Mouse (Mus musculus): ENCODE results near the gene Cap1. TPM values are rescaled to one million over a fixed set of nuclear protein-coding genes. Genes with fewer than 3 reads are reported as not detected.
A peak's percentile ranks its signal among the peaks of the same experiment; 100 is the strongest.

The Cap1 gene
- polyA plus RNA-seq, 1 experiment from 2014 or later, result 61.7 TPM

DNA sequence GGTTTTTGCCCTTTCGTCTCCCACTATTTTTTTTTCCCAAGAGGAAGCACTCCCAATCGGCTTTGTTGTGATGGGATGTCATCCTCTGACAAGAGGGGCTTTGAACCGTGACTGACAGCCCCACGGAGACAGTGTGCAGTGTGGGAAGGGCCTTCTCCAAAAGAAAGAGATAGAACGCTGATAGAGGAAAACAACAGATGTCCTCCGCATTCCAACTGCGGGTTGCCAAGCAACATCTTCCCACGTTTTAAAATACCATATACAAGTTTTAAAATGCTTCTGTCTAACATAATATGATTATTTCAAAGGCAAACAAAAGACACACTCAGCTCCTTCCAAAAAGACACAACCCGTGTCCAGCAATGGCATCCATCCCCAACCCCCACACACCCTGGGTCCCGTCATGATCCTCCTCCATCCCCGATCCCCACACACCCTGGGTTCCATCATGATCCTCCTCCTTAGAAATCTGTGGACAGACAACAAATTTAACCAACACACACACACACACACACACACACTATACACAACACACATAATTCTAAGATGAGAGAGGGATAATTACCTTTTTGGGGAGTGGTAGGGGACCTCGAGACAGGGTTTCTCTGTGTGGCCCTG is 23.8 kb upstream of the Cap1 start:
- Histone ChIP-seq H3K4me3 (no peak overlapping the region), H3K4me2 (no peak overlapping the region), H3K27ac (no peak overlapping the region), H3K36me3 (no peaks in the 10 kb centered on the region), H3K27me3 (no peaks in the 10 kb centered on the region), H3K9ac (no peak overlapping the region), H3K9me3 (0 out of 2 replicates have a peak, but pooled peaks cover 6% of the 10 kb centered on the region), H3K4me1 (no peaks in the 10 kb centered on the region)
- 50% methylated on average over 12 of the region's 12 CpGs for WGBS
- no peak for ATAC-seq (ENCODE audit: borderline replicate concordance, extremely low read depth, low FRiP score, low TSS enrichment)

DNA sequence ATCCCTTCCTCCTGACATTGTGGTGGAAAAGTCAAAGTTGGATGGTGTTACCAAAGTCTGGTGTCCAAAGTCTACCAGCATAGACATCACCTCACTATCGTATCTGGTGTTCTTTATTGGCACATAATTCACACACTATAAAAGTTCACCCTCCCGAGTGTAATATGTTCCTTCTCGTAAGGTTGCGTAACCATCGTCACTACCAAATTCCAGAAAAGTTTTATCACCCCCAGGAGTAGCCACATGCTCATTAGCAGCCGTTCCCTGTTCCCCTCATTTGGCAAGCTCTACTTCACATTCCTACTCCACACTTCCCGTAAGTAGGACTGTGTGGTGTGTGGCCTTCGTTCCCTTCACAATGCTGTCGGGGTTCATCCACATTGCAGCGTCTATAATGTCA is 19.5 kb upstream of the Cap1 start:
- H3K4me1 ChIP-seq, result no peaks in the 10 kb centered on the region
- H3K36me3 ChIP-seq, result no peaks in the 10 kb centered on the region
- no peaks in the 10 kb centered on the region for H3K27me3 ChIP-seq
- no peak for ATAC-seq (ENCODE audit: borderline replicate concordance, extremely low read depth, low FRiP score, low TSS enrichment)
- H3K9me3 ChIP-seq, result no peaks in the 10 kb centered on the region
- no peak overlapping the region for H3K27ac ChIP-seq
- no peak overlapping the region for H3K4me3 ChIP-seq
- no peak overlapping the region for H3K9ac ChIP-seq
- no peak overlapping the region for H3K4me2 ChIP-seq
- 68% methylated on average over 10 of the region's 10 CpGs for WGBS

DNA sequence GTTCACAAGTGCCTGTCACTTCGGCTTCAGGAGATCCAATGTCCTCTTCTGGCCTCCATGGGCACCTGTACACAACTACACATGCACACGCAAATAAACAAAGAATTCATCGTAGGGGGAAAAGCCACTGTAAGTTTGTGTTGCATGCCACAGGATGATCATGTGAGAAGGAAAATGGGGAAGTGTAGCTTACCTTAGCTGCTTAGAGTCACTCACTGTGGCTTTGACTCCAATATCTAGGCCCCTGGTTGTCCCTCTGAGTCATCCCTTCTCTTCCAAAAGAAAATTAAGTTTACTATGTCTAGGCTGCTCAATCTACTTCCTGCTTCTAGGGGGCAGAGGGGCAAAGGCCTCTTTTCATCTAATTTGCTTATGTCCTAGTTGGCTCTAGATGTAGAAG is 17.9 kb upstream of the Cap1 start:
- Histone ChIP-seq H3K27me3 (no peaks in the 10 kb centered on the region), H3K4me1 (no peaks in the 10 kb centered on the region), H3K4me2 (no peak overlapping the region), H3K36me3 (no peaks in the 10 kb centered on the region), H3K4me3 (no peak overlapping the region), H3K27ac (no peak overlapping the region), H3K9me3 (no peaks in the 10 kb centered on the region), H3K9ac (no peak overlapping the region)
- WGBS, result 92% methylated on average over 3 of the region's 3 CpGs
- no peak for ATAC-seq (ENCODE audit: borderline replicate concordance, extremely low read depth, low FRiP score, low TSS enrichment)

DNA sequence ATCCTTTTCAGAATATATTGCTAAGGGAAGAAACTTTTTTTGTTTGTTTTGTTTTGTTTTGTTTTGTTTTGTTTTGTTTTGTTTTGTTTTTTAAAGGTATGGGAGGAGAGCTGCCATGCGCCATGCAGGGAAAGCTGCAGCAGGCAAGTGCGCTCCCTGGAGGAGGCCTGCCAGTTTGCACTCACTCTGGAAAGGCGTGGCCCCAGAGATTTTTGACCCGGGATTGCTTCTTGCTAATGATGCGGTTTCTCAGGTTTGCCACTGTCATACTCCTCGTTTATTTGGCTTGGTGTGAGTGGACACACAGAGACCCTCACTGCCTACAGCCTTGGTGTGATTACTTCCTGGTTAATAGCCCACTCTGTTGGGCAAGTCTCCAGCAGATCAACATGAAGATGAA is 16.3 kb upstream of the Cap1 start:
- no peaks in the 10 kb centered on the region for H3K4me1 ChIP-seq
- no peak overlapping the region for H3K4me3 ChIP-seq
- no peak overlapping the region for H3K27ac ChIP-seq
- 0 out of 2 replicates have a peak, but pooled peaks cover 5% of the 10 kb centered on the region for H3K27me3 ChIP-seq
- no peaks in the 10 kb centered on the region for H3K36me3 ChIP-seq
- H3K9ac ChIP-seq, result no peak overlapping the region
- no peaks in the 10 kb centered on the region for H3K9me3 ChIP-seq
- WGBS, result 17% methylated on average over 6 of the region's 6 CpGs
- H3K4me2 ChIP-seq, result no peak overlapping the region
- no peak for ATAC-seq (ENCODE audit: borderline replicate concordance, extremely low read depth, low FRiP score, low TSS enrichment)

DNA sequence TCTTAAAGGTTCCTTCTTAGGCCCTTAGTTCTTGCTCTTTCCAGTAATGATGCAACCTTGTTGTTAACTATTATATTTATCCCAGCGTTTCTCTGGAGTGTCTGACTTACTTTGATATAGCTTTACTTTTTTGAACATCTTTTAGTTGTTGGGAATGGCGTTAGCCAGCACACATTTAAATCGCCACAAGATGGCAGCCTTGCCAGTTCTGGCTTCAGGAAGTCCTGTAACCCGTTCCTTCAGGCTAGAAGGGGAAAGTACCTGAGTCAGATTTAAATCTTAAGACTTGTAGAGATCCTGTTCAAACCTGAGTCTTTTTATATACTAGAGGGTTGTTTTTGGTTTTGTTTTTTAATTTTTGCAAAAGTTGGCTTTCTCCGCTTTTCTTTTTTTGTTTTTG is 12.5 kb upstream of the Cap1 start:
- no peaks in the 10 kb centered on the region for H3K9me3 ChIP-seq
- H3K27ac ChIP-seq, result no peak overlapping the region
- no peak for ATAC-seq (ENCODE audit: borderline replicate concordance, extremely low read depth, low FRiP score, low TSS enrichment)
- no peaks in the 10 kb centered on the region for H3K36me3 ChIP-seq
- no peak overlapping the region for H3K4me3 ChIP-seq
- H3K9ac ChIP-seq, result no peak overlapping the region
- H3K4me1 ChIP-seq, result no peaks in the 10 kb centered on the region
- 0 out of 2 replicates have a peak, but pooled peaks cover 5% of the 10 kb centered on the region for H3K27me3 ChIP-seq
- no peak overlapping the region for H3K4me2 ChIP-seq
- WGBS, result 13% methylated on average over 5 of the region's 5 CpGs

DNA sequence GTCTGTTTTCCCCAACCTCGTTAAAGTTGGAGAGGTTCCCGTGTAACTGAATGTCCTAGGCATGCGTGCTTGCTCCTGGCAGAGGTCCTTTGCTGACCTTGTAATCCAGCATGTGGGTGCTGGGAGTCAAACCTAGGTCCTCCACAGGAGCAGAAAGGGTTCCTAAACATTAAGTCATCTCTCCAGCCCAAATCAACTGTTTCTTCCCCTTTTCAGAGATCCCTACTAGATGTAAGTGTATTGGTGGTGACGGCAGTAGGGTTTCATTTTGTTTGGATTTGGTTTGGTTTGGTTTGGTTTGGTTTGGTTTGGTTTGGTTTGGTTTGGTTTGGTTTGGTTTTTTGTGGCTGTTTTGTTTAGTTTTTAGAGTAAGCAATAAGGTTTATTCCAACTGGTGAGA is 11.9 kb upstream of the Cap1 start:
- Histone ChIP-seq H3K36me3 (no peaks in the 10 kb centered on the region), H3K9ac (no peak overlapping the region), H3K27me3 (0 out of 2 replicates have a peak, but pooled peaks cover 5% of the 10 kb centered on the region), H3K9me3 (no peaks in the 10 kb centered on the region), H3K27ac (no peak overlapping the region), H3K4me3 (no peak overlapping the region), H3K4me2 (no peak overlapping the region), H3K4me1 (no peaks in the 10 kb centered on the region)
- no peak for ATAC-seq (ENCODE audit: borderline replicate concordance, extremely low read depth, low FRiP score, low TSS enrichment)
- WGBS, result 74% methylated on average over 4 of the region's 4 CpGs

DNA sequence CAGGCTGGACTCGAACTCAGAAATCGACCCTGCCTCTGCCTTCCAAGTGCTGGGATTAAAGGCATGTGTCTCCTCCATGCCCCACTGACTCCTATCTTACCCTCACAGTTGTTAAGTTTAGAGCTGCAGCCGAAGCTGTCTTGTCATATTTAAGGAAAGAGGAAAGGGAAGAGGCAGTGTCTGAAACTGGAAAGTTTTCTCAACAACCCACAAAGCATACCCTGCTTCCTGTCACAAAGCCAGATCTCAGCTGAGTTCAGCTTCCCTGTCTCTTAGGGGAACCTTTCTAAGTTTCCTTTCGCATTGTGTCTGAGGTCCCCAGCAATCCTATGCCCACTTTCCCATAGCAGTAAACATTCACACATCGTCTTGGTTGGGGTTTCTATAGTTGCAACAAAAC is 6.3 kb upstream of the Cap1 start:
- no peak overlapping the region for H3K4me3 ChIP-seq
- H3K27ac ChIP-seq, result peak overlapping the region; percentile 71
- ATAC-seq (ENCODE audit: borderline replicate concordance, extremely low read depth, low FRiP score, low TSS enrichment), result no peak
- no peak overlapping the region for H3K4me2 ChIP-seq
- no peaks in the 10 kb centered on the region for H3K9me3 ChIP-seq
- no peak overlapping the region for H3K9ac ChIP-seq
- H3K27me3 ChIP-seq, result no peaks in the 10 kb centered on the region
- H3K4me1 ChIP-seq, result peaks cover 17% of the 10 kb centered on the region
- WGBS, result 53% methylated on average over 5 of the region's 5 CpGs
- no peaks in the 10 kb centered on the region for H3K36me3 ChIP-seq

DNA sequence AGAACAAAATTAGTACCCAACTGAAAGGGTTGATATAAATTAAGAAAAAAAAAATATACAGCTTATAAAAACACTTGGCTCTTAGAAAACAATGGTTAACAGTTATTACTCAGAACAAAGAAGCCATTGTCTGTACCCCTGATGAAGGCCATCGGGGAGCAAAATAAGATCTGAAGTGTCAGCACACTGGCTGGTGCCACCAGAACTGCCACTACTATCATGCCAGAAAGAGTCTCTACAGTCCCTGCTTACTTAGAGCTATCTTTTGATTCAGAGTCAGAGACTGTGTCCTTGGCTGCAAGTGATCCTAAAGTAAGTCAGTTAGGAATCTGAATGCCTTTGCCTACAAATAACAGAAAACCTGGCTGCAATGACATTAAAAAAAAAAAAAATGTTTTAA is 5.7 kb upstream of the Cap1 start:
- WGBS, result 24% methylated on average over 1 of the region's 1 CpGs
- Histone ChIP-seq H3K4me3 (no peak overlapping the region), H3K36me3 (no peaks in the 10 kb centered on the region), H3K27me3 (no peaks in the 10 kb centered on the region), H3K4me2 (no peak overlapping the region), H3K9me3 (no peaks in the 10 kb centered on the region), H3K9ac (no peak overlapping the region), H3K27ac (peak overlapping the region; percentile 71), H3K4me1 (peaks cover 17% of the 10 kb centered on the region)
- no peak for ATAC-seq (ENCODE audit: borderline replicate concordance, extremely low read depth, low FRiP score, low TSS enrichment)

DNA sequence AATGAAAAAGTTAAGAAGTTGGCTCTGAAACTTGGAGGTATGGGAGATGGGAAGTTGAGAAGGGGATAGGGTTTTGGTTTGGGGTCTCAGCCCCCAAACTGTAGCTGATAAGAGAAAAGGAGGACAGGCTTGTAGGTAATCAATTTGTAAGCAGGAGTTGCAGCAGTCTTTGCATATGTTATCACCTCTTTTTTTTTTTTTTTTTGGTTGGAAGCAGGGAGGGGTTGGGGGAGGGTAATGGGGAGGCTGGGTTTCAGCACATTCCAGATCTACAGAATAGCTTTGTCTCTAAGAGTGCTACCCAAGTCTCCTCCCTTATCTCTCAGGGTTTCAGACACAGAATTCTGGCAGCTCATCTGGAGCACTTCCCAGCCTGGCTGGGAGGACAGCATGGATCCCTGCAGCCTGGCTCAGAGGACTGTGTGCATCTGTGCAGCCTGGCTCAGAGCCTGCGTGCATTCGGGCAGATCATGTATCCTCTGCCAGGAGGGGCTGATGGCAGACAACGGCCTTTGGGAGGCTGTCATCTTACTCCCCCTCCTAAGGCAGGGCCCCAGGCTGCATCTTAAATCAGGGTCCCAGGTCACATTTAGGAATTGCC is 5.1 kb upstream of the Cap1 start:
- no peaks in the 10 kb centered on the region for H3K27me3 ChIP-seq
- no peak overlapping the region for H3K9ac ChIP-seq
- ATAC-seq (ENCODE audit: borderline replicate concordance, extremely low read depth, low FRiP score, low TSS enrichment), result peak; percentile 81
- H3K36me3 ChIP-seq, result no peaks in the 10 kb centered on the region
- WGBS, result 14% methylated on average over 3 of the region's 3 CpGs
- no peaks in the 10 kb centered on the region for H3K9me3 ChIP-seq
- H3K4me3 ChIP-seq, result no peak overlapping the region
- H3K4me1 ChIP-seq, result peaks cover 17% of the 10 kb centered on the region
- H3K27ac ChIP-seq, result peak overlapping the region; percentile 71
- no peak overlapping the region for H3K4me2 ChIP-seq

DNA sequence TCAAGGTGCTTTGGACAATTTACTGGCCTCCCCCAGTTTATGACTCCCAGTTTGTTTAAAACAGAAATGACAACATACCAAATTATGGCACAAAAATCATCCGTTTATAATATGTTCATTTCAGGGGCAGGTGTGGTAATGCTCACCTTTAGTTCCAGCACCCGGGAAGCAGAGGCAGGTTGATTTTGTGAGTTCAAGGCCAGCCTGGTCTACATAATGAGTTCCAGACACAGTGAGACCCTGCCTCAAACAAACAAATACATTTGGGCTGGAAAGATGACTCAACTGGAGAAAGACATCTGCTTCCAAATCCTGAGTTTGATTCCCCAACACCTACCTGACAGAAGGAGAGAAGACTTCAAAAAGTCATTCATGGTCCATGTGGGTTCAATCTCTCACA is 1.5 kb upstream of the Cap1 start:
- peaks cover 37% of the 10 kb centered on the region for H3K4me1 ChIP-seq
- peak overlapping the region; percentile 86 for H3K4me2 ChIP-seq
- H3K27ac ChIP-seq, result peak overlapping the region; percentile 99
- 65% methylated on average over 2 of the region's 2 CpGs for WGBS
- no peaks in the 10 kb centered on the region for H3K9me3 ChIP-seq
- no peak overlapping the region for H3K4me3 ChIP-seq
- no peak overlapping the region; the same call in 1 of the 2 replicates for H3K9ac ChIP-seq
- no peaks in the 10 kb centered on the region for H3K36me3 ChIP-seq
- ATAC-seq (ENCODE audit: borderline replicate concordance, extremely low read depth, low FRiP score, low TSS enrichment), result no peak
- no peaks in the 10 kb centered on the region for H3K27me3 ChIP-seq

DNA sequence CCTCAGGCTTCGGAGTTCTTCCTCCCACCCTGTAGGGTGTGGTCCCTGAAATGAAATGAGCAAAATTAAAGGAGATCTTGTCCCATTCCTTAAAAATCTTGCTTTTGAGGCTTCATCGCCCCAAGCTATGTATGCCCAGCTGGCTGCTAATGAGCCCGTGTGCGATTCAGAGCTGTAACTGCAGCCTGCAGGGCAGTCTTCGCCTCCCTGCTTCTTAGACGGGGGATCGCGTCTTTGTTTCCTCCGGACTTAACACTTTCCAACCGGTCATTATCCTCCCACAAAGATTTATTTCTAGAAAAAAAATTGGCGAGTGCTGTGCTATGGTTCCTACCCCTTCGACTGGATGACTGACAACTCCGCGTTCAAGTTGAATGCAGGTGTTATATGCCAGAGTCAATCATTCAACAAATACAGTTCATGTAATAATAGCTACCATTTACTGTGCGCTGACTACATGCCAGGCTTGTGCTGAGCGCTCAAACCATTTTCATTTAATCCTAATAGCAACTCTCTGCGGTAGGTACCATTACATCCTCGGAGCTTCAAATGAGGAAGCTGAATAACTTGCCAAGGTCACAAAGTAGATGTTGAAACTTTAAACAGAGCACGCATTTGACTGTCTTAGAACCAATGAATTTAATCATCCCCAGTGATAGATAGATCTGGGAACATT is 861 bp upstream of the Cap1 start:
- H3K9me3 ChIP-seq, result no peaks in the 10 kb centered on the region
- peak overlapping the region; percentile 58 for H3K9ac ChIP-seq
- 0 out of 2 replicates have a peak, but pooled peaks have one; percentile 5 for ATAC-seq (ENCODE audit: borderline replicate concordance, extremely low read depth, low FRiP score, low TSS enrichment)
- WGBS, result 3% methylated on average over 19 of the region's 19 CpGs
- H3K4me3 ChIP-seq, result peak overlapping the region; percentile 75
- H3K27me3 ChIP-seq, result no peaks in the 10 kb centered on the region
- peak overlapping the region; percentile 99 for H3K27ac ChIP-seq
- peak overlapping the region; percentile 86 for H3K4me2 ChIP-seq
- H3K4me1 ChIP-seq, result peaks cover 34% of the 10 kb centered on the region
- H3K36me3 ChIP-seq, result no peaks in the 10 kb centered on the region

Measured in lung, embryonic 15.5 days (tissue).